Mouse (Mus musculus): ENCODE data around the gene Tbl1xr1.

Tbl1xr1 gene

DNA sequence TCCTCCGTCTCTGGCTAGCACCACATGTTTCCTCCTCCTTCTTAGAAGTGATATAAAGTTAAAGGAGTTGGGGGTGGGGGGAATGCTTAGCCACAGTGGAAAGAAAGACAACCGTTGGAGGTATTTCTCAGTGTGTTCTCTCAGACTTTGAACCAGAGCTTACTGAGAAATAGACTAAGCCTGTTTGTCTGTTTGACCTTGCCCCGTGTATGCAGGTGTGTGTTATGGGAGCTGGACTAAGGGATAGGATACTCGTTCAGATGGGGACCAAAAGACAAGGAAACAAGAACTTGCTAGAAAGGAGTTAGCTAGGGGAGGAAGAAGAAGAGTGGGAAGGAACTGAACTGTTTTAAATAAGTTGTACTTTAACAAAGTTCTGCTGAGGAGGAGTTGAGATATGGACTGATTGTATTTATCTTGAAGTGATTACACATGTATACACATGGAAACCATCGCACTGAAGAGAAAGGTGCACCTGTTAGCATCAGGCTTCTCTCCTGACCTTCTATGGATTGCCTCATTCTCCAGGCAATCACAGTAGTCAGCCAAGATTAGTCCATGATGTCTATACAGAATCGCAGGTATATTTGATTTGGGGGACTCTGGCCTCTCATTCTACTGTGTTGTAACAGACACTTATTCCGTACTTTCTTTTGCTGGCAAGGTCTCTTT lies 117.9 kb downstream of the Tbl1xr1 start:
- DNase-seq (ENCODE audit: extremely low read depth, low read depth, low spot score) = no peak

DNA sequence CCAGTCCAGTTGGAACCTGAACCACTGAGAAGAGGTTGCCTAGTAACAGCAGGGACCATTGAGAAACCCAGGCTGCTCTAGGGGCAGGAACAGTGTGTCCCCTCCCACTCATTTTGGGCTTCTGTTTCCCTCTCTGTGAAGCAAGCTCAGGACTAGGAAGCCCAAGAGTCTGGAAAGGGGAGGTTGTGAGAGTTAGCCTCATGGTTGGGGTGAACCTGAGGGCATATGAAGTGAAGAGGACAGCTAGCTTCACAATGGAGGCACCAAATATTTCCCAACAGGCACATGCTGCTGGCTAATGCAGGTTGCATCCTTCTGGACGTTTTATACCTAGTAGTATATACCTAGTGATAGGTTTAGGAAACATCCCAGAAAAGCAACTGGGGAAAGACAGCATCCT lies 122.3 kb downstream of the Tbl1xr1 start:
- DNase-seq (ENCODE audit: extremely low read depth, low read depth, low spot score) = no peak

DNA sequence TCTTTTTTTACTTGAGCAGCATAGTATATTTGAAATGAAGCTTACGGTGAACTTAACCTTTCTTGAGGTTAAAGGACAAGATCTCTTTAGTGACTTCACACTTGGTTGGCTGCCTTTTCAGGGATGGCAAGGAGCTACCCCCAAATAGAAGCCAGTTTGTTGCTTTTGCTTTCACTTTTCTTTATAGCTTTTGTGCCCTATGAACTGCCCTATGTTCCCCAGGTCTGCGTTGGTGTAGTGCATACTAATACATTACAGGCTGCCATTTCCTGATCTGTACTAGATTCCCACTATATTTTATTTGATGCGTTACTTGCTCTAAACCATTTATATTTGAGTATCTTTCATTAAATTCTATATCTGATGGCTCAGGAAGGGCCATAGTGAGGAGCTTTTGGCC lies 127.7 kb downstream of the Tbl1xr1 start:
- no peak for DNase-seq (ENCODE audit: extremely low read depth, low read depth, low spot score)

DNA sequence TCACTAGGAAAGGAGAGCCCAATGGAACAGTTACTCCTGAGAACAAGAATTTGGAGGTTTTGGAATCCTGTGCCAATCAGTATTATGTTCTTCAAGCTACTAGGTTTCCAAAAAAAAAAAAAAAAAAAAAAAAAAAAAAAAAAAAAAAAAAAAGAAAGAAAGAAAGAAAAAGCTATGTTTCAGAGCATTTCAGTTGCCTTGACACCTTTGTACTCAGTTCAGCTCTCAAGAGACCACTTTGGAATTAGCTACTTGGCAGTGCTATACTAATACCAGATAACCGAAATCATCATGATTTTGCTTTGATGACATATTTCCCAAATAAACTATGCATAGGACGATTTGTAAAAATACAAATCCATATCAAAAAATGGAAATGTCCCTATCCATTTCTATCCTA lies 145.1 kb downstream of the Tbl1xr1 start:
- no peak for DNase-seq (ENCODE audit: extremely low read depth, low read depth, low spot score)

DNA sequence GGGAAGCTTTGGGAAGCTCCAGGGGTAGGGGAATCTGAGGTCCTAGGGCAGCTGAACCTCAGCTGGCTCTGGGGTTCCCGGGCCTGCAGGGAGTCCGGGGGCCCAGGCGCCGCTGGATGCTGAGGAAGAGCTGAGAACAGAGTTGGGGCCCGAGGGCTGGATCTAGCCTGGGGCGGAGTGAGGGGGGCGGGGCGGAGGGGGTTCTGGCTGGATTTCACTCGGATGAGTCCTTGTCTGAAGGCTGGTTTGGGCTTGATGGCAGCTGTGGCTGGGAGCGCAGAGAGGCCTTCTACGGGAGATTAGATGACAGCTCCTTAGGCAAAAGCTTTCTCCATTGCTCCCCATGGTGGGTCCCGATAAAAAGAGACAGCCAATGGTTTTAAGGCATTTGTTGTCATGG lies 145.9 kb downstream of the Tbl1xr1 start:
- DNase-seq (ENCODE audit: extremely low read depth, low read depth, low spot score) = no peak

DNA sequence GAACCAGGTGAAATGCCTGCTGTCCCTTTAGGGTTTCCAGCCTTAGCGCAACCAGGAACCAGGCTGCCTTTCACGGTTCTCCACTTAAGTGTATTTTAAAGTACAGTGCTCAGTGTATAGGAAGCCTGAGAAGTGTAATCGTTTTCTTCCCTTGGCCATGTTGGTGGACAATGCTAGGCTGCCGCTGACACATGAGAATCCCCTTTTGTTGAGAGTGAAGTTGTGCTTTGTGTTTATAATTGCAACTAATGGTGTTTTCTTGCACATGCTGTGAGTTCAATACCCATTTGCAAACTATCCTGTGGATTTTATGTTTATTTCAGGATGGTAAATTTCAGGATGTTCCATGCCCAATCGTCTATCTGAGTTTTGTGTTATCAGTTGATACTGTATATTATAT lies 146.6 kb downstream of the Tbl1xr1 start:
- DNase-seq (ENCODE audit: extremely low read depth, low read depth, low spot score) = no peak

DNA sequence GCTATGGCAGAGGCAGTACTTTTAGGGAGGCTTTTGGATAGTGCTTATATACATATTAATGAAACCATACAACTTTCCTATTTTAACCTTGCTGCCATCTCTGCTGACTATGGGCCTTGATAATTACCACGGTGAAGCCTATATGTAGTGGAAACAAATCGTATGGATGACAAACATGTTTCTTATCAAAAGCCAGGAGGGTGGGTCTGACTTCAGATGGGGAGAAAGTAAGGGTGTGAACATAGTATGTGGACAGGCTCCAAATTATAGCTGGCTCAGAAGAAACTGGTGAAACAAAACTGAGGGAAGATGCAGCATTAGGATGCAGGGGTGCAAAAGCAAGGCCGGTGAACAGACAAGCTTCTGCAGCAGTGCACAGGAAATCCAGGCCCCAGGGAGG lies 151.6 kb downstream of the Tbl1xr1 start:
- DNase-seq (ENCODE audit: extremely low read depth, low read depth, low spot score) = no peak

DNA sequence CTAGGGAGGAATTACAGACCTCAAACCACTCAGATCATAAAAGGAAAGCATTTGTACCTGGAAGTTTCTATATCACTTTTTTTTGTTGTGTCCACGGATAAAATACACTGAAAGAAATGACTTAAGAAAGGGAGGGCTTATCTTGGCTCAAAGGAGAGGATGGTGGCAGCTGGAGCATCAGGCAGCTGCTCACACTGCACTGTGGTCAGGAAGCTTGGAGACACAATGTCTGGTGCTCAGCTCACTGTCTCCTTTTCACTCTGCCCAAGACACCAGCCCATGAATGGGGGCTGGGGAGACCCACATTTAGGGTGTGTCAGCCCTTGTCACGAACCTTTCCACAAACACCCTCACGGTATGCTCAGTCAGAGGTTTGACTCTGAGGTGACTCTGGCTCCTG lies 154.2 kb downstream of the Tbl1xr1 start:
- no peak for DNase-seq (ENCODE audit: extremely low read depth, low read depth, low spot score)

DNA sequence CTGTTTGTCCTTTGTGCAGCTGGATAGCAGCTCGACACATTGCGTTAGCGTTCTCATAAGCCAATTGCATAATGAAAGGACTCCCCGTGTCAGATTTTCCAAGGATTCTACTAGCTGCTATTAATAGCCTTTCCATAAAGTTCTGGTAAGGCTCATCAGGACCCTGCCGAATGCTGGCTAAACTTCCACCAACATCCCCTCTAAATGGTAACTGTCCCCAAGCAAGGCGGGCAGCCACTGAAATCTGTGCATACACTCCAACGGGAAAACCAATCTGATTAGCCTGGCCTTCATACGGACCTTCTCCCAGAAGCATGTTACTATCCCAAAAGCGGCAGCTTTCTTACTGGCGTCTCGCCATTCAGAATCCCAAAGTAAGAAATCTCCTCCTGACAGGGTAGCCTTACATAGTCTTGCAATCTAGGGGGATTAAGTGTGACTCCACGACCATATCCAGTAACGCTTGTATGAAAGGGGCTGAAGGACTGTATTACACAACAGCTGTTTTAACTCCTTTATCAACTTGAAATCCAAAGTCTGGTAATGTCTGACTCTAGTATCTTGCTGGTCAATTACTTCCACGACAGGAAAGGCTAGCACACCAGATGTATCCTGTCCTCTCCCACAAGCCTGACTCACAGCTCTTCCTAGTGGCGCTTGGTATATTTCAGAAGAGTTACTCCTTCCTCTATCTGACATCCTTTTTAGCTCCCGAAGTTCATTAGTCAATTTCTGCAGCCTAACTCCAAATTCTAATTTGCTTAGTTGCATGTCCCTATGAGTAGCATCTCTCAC lies 161.9 kb downstream of the Tbl1xr1 start:
- DNase-seq (ENCODE audit: extremely low read depth, low read depth, low spot score) = no peak
